ENCODE assay signal across 8 mouse cellular contexts in genomic region chr17:3085152-3085551, GRCm38 (mm10). TPM values are rescaled to one million over a fixed set of nuclear protein-coding genes. Genes with fewer than 3 reads are reported as not detected.
DNase-seq lines count a peak whose midpoint lies in the region; ATAC-seq and TF ChIP-seq lines count a peak whose summit lies in the region.

No protein-coding gene starts in this region.

- H3K36me3 ChIP-seq in heart, embryonic 15.5 days = no peaks in the 10 kb centered on the region
- H3K36me3 ChIP-seq in midbrain, embryonic 11.5 days (ENCODE audit: control insufficient read depth, insufficient read depth, low read length) = no peaks in the 10 kb centered on the region

- intact Hi-C loops in left cerebral cortex, adult 2 months (cut with DNase I) = loop anchor here (2.0 kb wide), 1 partner anchor 30 kb away; the partner anchor contains the start of gene Scaf8

- TF ChIP-seq CTCF in left cerebral cortex, adult 2 months (IDR thresholded peaks at IDR 0.05) = no peak

- ATAC-seq in heart, embryonic 15.5 days (replicated peaks; ENCODE audit: insufficient number of reproducible peaks, insufficient read depth, low FRiP score, low read depth) = no peak
- no peak for ATAC-seq in midbrain, embryonic 11.5 days (ENCODE audit: low FRiP score)
- ATAC-seq in activated CD4-positive, CD25-positive, alpha-beta regulatory T cell, adult 4 months = no peak

- H3K4me1 ChIP-seq in heart, embryonic 15.5 days (replicated peaks) = no peaks in the 10 kb centered on the region; the same call in 1 of the 2 replicates
- no peaks in the 10 kb centered on the region for H3K4me1 ChIP-seq in midbrain, embryonic 11.5 days (ENCODE audit: control insufficient read depth, insufficient read depth, low read length)

- no peak for DNase-seq in left cerebral cortex, adult 2 months (ENCODE audit: extremely low spot score in 1 of 2, low spot score in 2 of 2)
- DNase-seq in left cerebral cortex, adult 8-10 months (ENCODE audit: low spot score in 2 of 2) = no peak
- DNase-seq in T-cell, adult 2 months (ENCODE audit: low spot score) = peak; percentile 6
- peak; percentile 87 for DNase-seq in midbrain, embryonic 11.5 days (ENCODE audit: low spot score, missing footprints)
- no peak for DNase-seq in left cerebral cortex, adult 18-20 months (ENCODE audit: low spot score in 2 of 2)
- DNase-seq in spleen, adult 18-20 months = no peak

- no peaks in the 10 kb centered on the region for H3K9me3 ChIP-seq in heart, embryonic 15.5 days (replicated peaks)
- H3K9me3 ChIP-seq in midbrain, embryonic 11.5 days (ENCODE audit: control insufficient read depth, low read length) = no peaks in the 10 kb centered on the region

- no peak overlapping the region for H3K9ac ChIP-seq in heart, embryonic 15.5 days
- H3K9ac ChIP-seq in midbrain, embryonic 11.5 days (ENCODE audit: low read length) = 0 out of 2 replicates have a peak overlapping the region, but pooled peaks have one; percentile 51

- WGBS in heart, embryonic 15.5 days = 62% methylated on average over 3 of the region's 3 CpGs
- 62% methylated on average over 3 of the region's 3 CpGs for WGBS in midbrain, embryonic 11.5 days

- peak overlapping the region; percentile 65 for H3K4me3 ChIP-seq in left cerebral cortex, adult 2 months
- peak overlapping the region; percentile 70 for H3K4me3 ChIP-seq in heart, embryonic 15.5 days
- H3K4me3 ChIP-seq in midbrain, embryonic 11.5 days (ENCODE audit: low read depth, low read length) = peak overlapping the region; percentile 42

- H3K4me2 ChIP-seq in heart, embryonic 15.5 days = peak overlapping the region; percentile 82
- peak overlapping the region; percentile 53 for H3K4me2 ChIP-seq in midbrain, embryonic 11.5 days

- H3K27ac ChIP-seq in left cerebral cortex, adult 2 months = no peak overlapping the region
- no peak overlapping the region for H3K27ac ChIP-seq in heart, embryonic 15.5 days
- no peak overlapping the region for H3K27ac ChIP-seq in midbrain, embryonic 11.5 days (ENCODE audit: low read depth, low read length)

- H3K27me3 ChIP-seq in heart, embryonic 15.5 days = no peaks in the 10 kb centered on the region
- H3K27me3 ChIP-seq in midbrain, embryonic 11.5 days (ENCODE audit: control insufficient read depth, insufficient read depth, low read length) = no peaks in the 10 kb centered on the region

RNA-seq across cellular contexts. Expression of gene Scaf8, which starts 29.6 kb away (rescaled TPM):
- total RNA-seq in left cerebral cortex, adult 2 months (2021) = 10 to 100 TPM; 58.8 to 63.6 TPM
- 10 to 100 TPM; 57.1 to 64.2 (median 58.7) TPM for total RNA-seq in left cerebral cortex, adult 8-10 months (2022)
- polyA plus RNA-seq in heart, embryonic 15.5 days (2015; fragmentation: Nextera tagmentation; extraction: Ambion mirVana) = 13.4 and 15.5 TPM in 2 replicates
- 25.8 and 26.2 TPM in 2 replicates for polyA plus RNA-seq in midbrain, embryonic 11.5 days (2014; fragmentation: Nextera tagmentation; extraction: Ambion mirVana)
- polyA plus RNA-seq in activated CD4-positive, CD25-positive, alpha-beta regulatory T cell, adult 4 months (2017; shearing (Covaris generic)) = 10 to 100 TPM; 23.7 to 24.2 TPM
- 10 to 100 TPM; 54.9 to 57.5 TPM for total RNA-seq in left cerebral cortex, adult 18-20 months (2021)

Comparison
In these comparisons a context has a peak if more than half of its experiments do, and no peak if none do; other contexts are left out.
1. DNase-seq: peak in T-cell, adult 2 months (single experiment) and midbrain, embryonic 11.5 days (single experiment); none in left cerebral cortex, adult 2 months (0 of 2), left cerebral cortex, adult 8-10 months (0 of 2), left cerebral cortex, adult 18-20 months (0 of 2) and spleen, adult 18-20 months (0 of 2).
2. Peak in every context shown above with its lines, with median percentiles within 50 percentile points of each other: H3K4me3 ChIP-seq.